Mouse (Mus musculus) thymus, postnatal 36 days (tissue): Measurements from ENCODE around the gene Rpl26.
"Not testable (repeated sequence)": the region's sequence is repeated elsewhere in the genome, so short reads cannot be mapped to it uniquely, and the experiment has no call there.

Experiments used
- DNase-seq, 2 experiments: peaks; one replicate each; pipeline ENCODE4 v3.0.0; 2022; ENCODE audit warnings: mixed read lengths in 2 of 2

The Rpl26 gene

GRCm38 (mm10) chr11:68924749-68925148, 23.4 kb downstream of the Rpl26 start:
- no peak for DNase-seq

GRCm38 (mm10) chr11:68926981-68927380, 25.6 kb downstream of the Rpl26 start, which contains the start of gene Odf4:
Gene Odf4 (minus strand): TSS chr11:68927081.
- no peak for DNase-seq

- no peak for DNase-seq
Observed at GRCm38 (mm10) chr11:68929947-68930346, 28.6 kb downstream of the Rpl26 start.

GRCm38 (mm10) chr11:68933885-68934507, 32.6 kb downstream of the Rpl26 start:
- no peak for DNase-seq

DNA sequence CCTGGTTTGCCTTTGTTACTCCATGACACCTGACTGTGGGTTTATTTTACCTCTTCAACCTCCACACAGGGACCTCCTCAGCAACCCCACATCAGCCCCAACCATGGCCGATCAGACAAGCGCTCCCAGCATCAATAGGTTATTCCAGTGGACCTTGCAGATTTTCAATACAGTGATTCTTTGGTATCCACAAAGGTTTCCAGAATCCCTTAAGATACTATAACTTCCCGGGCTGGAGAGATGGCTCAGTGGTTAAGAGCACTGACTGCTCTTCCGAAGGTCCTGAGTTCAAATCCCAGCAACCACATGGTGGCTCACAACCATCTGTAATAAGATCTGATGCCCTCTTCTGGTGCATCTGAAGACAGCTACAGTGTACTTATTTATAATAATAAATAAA, 35.6 kb downstream of the Rpl26 start:
- not testable (repeated sequence) for DNase-seq

DNA sequence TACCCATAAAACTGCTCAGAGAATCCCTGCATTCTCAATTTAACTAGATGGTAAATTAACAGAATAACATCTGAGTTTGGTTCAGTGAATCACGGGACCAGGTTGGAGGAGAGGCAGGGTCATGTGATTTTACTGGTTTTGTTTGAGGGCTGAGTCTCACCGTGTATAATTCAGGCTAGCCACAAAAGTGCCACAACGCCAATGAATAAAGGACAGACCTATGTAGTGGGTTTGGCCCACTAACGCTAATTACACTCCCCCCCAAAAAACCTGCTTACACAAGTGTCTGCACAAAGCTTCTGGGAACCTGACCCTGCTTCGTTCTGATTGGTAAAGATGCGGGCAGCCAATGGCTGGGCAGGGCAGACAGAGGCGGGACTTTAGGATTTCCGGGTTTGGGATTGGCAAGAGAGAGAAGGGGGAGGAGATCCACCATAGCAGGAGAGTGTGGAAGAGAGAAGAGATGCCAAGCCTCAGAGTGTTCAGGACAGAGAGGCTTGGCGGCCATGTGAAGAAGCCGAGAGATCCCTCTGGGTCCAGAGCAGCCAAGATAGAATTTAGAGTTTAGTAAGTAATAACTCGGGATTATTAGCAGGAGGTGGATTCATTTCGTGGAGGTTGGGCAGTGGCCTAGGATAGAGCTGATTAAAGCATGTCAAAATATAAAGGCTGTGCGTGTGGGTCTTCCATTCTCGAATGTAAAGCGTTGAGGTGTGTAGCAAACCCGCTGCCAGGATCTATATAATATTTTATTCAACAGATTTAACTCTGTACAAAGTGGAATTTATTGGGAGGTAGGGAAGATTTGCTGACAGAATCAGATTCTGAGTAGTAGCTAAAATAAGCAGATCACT, 38.3 kb downstream of the Rpl26 start:
- DNase-seq, result peak; percentile 78 to 84

DNA sequence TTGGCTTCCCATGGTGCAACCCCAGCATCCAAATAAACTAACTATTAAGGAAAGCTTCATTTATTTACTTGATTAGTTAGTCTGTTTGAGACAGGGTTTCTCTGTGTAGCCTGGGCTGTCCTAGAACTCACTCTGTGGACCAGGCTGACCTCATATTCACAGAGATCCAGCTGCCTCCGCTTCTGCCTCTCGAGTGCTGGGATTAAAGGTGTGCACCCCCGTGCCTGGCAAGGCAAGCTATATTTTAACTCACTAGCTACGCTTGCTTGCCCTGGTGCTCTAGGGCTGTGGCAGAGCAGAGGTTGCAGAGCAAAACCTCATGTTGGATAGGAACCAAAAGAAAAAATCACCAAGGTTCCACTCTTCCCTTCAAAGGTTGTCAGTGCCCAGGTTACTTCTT, 39.1 kb downstream of the Rpl26 start:
- DNase-seq, result no peak

DNA sequence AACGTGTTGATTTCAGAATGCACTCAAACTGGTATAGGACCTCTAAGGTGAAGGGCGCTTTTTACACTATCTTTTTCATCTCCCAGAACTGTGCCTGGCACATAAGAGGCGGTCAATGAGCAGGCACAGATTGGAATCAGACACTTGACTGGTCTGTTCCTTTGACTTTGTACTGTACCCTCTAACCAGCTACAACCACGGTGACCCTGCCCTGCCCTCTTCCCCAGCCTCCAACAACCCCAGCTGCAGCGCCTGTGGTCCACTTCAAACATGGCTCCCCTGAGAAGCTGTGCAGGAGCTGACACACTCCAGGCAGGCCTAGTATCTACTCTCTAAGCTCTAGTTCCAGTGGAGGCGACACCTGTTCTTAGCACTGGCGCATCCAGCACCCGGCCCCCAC, 41.3 kb downstream of the Rpl26 start:
- no peak for DNase-seq

GRCm38 (mm10) chr11:68945245-68945644, 43.9 kb downstream of the Rpl26 start:
- DNase-seq, result no peak

- DNase-seq, result no peak
Observed at GRCm38 (mm10) chr11:68946001-68946400, 44.6 kb downstream of the Rpl26 start.

DNA sequence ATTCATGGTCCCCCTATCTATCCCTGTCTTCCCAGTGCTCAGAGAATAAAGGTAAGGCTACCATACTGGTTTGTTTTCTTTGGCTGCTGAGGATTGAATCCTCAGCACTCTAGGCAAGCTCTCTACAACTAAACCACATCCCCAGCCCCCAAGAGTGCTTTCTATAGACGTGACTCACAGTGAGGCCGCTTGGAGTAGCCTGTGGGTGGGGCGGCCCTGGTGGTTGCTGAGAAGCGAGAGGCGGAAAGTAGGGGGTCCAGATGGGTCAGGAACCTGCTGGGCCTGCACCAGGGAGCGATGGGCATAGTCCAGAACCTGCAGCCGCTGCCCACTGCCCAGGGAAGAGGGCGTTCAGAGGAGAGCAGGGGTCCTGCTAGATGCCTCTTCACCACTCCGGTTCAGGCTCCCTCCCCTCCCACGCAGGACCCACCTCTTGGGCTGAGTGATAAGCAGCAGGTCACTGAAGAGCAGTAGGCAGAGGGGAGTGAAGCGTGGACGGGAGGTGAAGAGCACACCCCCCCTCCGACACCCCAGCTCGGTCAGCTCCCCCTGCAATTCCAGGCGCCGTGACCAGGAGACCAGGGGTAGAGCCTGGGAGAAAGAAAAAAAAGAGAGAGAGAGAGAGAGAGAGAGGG, 45.5 kb downstream of the Rpl26 start:
- no peak for DNase-seq

GRCm38 (mm10) chr11:68947542-68947993, 46.2 kb downstream of the Rpl26 start:
- no peak for DNase-seq

GRCm38 (mm10) chr11:68953903-68954302, 52.5 kb downstream of the Rpl26 start:
- DNase-seq, result no peak

- no peak for DNase-seq
Observed at GRCm38 (mm10) chr11:68954408-68954807, 53.0 kb downstream of the Rpl26 start.

DNA sequence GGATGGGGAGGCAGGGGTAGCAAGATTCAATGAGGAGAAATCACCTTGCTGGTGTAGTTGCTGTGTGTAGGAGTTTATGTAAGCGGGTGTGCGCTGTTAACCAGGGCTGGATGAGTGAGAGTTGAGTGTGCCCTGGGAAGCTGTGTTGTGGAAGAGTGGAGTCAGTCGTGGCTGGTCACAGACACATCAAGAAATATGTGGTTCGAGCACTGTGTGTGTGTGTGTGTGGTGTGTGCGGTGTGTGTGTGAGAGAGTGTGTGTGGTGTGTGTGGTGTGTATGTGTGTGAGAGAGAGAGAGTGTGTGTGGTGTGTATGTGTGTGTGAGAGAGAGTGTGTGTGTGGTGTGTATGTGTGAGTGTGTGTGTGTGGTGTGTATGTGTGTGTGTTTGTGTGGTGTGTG, 54.1 kb downstream of the Rpl26 start:
- DNase-seq, result no peak

GRCm38 (mm10) chr11:68956107-68956506, 54.7 kb downstream of the Rpl26 start:
- DNase-seq, result no peak
